Mouse (Mus musculus): ENCODE data around the gene Apobec4.
A peak's percentile ranks its signal among the peaks of the same experiment; 100 is the strongest.
"Not testable (repeated sequence)": the region's sequence is repeated elsewhere in the genome, so short reads cannot be mapped to it uniquely, and the experiment has no call there.

Apobec4 gene

DNA sequence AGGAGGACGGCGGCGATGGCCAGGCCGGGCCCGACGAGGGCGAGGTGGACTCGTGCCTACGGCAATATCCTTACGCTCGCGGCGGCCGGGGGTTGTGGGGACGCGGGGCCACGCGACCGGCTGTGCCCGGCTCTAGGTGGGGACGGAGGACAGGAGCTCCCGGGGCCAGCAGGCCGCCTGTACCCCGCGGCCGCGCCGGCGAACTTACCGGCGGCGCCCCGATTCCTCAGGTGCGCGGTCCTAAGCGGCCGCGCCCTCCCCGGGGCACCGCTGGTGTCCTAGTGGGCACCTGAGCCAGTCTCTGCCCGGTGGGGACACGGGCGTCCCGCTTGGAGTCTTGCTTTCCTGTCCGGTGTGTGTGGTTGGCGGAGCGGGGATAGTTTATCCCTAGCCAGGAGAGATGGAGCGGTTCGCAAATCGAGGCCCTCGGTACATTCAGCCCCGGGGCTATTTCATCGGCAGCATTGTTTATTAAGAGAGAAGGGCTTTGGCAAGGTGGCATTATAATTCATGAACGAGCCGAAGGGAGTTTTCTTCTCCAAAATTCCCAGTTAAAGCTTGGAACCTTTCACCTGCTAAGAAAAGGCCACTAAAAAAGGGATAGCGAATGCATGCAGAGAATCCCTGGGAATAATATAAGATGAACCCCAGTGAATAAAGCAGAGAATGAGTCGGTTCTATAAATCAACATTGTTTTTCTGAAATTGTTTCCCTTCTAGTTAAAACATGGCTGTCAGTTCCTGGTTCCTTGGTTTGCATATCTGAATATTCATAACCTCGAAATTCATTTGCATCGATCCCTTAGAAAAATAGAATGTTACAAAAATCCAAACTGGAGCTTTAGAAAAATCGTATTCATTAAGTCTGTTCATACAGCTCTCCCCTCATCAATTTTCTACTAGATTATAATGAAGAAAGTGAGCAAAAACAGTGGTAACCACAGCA lies 16.7 kb downstream of the Apobec4 start:
- no peak for DNase-seq (ENCODE audit: extremely low spot score)

DNA sequence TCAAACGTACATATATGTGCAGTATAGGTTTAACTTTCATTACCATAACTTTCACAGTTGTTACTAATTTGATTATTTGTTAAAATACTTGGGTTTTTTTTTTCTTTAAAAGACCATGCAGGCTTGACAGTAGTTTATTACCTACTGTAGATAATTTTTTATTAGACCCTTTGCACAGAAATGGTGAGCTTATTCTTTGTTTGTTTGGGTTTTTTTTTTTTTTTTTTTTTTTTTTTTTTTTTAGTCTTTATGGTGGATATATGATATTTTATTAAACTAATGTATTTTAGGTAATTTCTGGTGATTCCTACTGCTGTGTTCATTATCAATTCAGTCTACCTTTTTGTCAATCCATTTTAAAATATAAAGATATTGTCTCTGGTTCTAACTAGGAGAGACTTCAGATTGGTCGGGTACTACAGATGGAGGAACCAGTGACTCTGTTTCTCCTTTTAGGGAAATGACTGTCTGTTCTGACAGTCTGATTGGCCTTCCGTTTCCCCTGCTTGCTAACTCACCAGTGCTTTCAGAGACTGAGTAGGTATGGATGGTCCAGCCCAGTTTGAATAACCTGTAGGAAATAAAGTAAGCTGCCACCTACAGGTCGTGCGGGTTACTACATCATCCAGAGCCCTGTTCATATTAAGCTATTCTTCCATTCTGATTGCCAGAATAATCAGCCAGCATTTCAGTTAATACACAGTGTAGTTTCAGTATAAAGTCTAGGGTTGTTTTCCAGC lies 17.6 kb downstream of the Apobec4 start:
- peak; percentile 77 for DNase-seq (ENCODE audit: extremely low spot score)

GRCm38 (mm10) chr1:152771016-152771415 lies 20.7 kb downstream of the Apobec4 start:
- DNase-seq (ENCODE audit: extremely low spot score): no peak

DNA sequence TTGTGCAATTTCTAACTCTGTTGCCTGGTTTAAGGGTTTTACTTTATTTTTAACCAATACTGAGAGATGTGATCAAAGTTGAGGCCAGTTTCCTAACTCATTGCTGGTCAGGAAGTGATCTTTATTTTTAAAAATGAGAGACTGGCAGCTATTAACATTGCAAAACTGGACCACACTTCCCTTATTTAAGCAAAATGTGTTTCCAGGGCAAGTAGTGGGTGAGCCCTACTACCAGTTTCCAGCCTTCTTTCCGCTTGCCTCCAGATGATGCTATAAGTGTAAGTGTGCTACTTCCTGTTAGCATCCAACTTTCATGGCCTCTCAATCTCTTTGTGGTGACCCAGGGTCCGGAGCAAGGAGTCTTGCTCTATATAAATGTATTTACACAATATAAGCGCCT lies 24.2 kb downstream of the Apobec4 start:
- not testable (repeated sequence) for DNase-seq (ENCODE audit: extremely low spot score)

DNA sequence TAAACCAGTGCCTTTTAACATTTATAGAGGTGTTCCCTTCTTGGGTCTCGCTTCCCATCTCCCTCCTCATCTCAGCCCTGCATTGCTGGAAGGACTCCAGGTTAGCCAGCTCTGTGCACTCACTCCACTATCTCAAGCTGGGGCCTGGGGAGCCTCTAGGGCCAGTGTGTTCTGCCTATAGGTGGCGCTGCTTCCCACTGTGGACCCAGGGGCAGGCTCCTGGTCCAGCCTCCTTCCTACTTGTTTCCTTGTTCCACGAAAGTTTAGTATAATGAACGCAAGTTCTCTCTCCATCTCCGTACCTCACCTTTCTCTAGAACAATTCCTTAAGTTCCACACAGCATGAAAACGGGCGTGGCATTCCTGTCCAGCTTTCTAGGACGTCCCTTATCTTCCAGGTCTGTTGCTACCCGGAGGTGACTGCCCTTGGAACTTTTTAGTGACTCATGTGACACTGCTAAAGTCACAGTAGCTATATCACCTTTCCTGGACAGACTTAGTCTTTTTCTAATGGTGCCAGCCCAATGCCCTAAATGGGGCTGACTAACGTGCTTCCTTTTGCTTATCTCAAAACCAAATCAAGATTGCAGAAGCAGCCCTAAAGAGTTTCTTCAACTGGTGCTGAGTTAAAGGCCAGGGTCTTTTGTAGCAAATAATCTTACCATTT lies 28.9 kb downstream of the Apobec4 start:
- peak; percentile 75 for DNase-seq (ENCODE audit: extremely low spot score)

- no peak for DNase-seq (ENCODE audit: extremely low spot score)
Observed at GRCm38 (mm10) chr1:152784620-152785019, 34.3 kb downstream of the Apobec4 start.

- not testable (repeated sequence) for DNase-seq (ENCODE audit: extremely low spot score)
Observed at GRCm38 (mm10) chr1:152785446-152785845, 35.1 kb downstream of the Apobec4 start.

DNA sequence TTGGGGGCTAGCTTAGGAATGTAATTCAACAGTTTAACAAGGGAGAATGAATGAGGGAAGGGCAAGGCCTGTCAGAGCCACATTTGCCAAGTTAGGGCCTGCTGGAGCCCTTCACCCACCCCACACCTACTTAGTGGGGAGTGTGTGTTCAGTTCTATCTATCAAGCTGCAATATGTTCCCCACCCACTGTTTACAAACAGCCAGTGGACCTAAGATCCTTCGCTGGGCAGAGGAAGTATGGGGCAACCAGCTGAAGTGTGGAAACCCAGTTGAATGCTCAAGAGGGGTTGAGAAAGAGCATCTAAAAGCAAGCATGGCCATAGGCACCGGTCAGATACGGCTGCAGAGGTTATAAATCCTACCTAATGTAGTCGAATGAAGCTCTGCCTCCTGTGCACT lies 36.6 kb downstream of the Apobec4 start:
- DNase-seq (ENCODE audit: extremely low spot score): no peak

DNA sequence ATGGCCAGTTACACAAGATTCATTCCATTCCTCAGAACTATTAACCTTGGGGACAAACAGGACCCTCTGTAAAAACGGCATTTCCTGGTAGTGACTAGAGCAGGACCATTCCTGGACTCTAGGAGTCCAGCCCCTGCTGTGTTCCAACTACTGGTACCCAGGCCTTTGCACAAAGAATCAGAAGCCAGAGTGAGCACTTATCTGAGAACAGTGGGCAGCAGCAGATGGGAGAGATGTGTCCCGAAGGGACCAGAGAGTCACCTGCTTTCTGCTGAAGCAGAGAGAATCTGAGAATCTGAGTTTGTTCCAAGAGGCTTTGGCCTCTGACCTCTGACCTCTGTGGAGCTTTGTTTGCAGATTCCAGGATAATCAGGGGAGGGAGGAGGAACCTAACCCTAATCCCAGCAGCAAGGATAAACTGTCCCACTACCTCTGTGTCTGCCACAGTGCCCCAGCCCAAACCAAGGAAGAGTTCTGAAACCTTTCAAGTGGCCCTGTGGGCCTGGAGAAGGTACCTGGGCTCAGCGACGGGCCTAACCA lies 37.8 kb downstream of the Apobec4 start:
- DNase-seq (ENCODE audit: extremely low spot score): peak; percentile 65

- DNase-seq (ENCODE audit: extremely low spot score): peak; percentile 67
Observed at GRCm38 (mm10) chr1:152790254-152790653, 39.9 kb downstream of the Apobec4 start.

DNA sequence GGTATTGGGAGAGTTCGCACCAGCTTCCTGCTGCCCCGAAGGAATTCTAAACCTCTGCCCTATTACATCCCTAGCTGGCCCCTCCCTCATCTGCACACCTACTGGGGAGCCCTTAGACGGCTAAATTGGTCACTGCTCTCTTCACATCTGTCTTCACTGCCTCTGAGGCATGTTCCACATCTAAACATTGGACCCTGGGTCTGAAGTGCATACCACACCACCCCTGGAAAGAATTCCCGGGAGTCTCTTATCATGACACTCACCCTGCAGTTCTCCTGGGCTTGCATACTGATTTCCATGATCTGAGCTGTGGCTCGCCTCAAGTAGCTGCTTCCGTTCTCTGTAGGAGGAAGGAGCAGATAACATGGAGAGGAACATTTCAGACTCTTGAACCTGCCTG lies 40.5 kb downstream of the Apobec4 start:
- DNase-seq (ENCODE audit: extremely low spot score): no peak

DNA sequence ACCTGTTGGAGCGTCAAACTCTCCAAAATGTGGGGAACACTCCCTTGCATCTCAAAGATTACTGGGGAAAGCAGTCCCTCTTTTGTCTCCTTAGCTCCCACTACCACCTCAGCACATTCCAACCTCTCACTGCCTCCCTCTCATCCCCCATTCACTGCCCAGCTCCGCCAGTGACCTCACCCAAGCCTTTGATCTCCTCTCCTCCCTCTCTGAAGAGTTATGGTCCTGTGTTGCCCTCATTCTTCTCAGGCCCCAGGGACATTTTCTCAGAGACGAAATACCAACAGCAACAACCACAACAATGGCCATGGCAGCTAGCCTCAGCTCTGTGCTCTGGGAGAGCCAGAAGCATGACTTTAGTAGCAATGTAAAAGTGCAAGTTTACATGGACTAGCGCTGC lies 40.9 kb downstream of the Apobec4 start:
- peak; percentile 71 for DNase-seq (ENCODE audit: extremely low spot score)

DNA sequence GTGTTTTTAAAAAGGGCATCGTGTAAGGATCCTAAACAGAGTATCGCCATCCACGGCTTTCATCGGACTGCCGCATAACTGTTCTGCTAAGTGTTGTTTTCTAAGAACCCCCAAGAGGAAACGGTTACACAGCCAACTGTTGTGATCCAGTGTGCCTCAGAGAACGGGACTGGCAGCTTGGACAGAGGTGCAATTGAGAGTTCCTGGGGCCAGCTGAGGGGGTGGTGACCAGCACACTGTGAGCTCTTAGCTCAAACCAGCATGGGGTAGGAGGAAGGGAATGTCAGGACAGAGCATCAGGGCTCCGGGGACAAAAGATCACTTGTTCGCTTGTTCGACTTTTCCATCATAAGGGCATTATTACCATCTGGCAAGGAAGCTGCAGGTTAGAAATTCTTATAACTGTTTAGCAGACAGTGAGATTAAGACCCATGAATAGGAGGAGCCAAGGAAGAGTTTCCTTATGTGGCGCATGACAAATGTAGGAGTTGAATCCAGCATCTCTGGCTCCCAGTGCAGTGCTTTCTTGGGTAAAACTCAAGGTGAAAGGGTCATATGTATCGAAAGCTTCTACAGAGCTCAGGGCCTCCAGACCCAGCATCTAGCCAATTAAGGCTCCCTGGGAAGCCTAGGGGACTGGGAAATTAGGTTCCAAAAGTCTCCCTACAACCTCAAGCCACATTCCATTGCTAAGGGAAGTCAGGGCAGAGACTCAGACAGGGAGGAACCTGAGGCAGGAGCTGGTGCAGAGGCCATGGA lies 42.6 kb downstream of the Apobec4 start:
- DNase-seq (ENCODE audit: extremely low spot score): peak; percentile 51

DNA sequence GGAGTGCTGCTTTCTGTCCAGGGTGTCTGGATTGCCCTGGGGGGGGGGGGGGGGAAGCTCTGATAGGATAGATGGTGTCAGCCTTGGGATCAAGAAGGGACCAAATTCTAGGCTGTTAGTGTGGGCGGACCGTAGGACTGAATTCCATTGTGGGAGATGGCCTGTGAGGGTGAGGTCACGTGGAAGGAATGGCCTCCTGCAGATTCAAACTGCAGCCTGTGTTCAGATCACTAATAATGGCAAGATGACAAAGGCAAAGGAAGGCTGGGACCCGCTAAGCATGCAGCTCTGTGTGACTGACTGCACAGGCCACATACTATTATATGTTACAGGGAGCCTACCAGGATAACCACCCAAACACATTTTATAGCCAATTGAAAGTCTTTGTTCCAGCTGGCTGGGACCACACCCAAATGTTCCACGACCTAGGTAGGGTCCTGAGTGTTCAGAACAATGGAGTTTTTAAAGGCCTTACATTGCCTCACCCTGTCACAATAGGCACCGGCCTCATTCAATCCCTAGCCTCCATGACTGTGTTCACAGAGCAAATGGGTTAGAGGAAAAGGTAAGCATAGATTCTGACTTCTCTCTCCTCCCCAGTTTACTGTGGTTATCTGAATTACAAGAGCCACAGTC lies 43.3 kb downstream of the Apobec4 start:
- DNase-seq (ENCODE audit: extremely low spot score): peak; percentile 60

DNA sequence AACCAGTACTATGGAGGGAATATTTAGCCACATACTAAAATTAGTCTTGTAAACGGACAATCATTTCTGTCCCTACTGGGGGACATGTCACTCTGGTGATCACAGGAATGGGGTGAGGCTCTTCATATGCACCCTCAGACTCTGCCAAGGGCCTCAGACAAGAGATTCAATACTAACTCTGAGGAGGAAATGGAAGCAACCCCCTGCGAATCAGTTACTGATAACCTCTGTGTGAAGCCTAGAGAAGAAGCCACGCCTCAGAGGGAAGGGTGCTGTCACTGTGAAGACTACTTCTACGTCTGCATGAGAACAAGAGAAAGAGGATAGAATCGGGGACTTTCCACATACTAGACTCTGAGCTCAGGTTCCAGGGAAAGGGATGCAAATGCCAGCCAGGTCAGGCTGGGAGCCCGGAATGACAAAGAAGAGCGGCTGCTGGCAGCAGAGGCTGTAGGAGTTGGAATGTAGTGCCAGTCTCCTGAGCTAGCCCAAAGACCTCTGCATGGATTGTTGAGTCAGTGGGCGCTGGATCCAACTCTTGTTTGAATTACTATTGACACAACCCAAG lies 45.4 kb downstream of the Apobec4 start:
- DNase-seq (ENCODE audit: extremely low spot score): no peak

GRCm38 (mm10) chr1:152796683-152797263 lies 46.4 kb downstream of the Apobec4 start:
- DNase-seq (ENCODE audit: extremely low spot score): no peak

- DNase-seq (ENCODE audit: extremely low spot score): no peak
Observed at GRCm38 (mm10) chr1:152798125-152798524, 47.8 kb downstream of the Apobec4 start.

DNA sequence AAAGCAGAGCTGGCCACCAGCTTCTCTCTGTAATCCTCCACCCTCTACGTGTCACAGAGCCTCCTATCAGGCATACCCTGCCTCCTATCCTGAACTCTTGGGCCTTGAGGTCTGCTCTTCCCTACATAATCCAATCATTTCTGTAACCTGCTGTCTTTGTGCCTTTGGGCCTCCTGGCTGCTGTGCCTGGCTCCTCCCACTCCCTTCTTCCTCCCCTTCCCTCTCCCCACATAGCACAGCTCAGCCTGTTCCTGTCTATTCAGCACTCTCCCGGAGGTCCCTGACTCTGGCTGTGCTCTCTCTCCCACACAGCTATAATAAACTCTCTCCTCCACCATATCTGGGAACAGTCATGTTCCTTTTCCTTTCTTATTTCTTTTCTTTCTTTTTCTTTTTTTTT lies 49.5 kb downstream of the Apobec4 start, which contains the start of gene Ncf2:
Gene Ncf2 (plus strand): TSS at position 298 of the 400 bp plus-strand sequence.
- DNase-seq (ENCODE audit: extremely low spot score): no peak

DNA sequence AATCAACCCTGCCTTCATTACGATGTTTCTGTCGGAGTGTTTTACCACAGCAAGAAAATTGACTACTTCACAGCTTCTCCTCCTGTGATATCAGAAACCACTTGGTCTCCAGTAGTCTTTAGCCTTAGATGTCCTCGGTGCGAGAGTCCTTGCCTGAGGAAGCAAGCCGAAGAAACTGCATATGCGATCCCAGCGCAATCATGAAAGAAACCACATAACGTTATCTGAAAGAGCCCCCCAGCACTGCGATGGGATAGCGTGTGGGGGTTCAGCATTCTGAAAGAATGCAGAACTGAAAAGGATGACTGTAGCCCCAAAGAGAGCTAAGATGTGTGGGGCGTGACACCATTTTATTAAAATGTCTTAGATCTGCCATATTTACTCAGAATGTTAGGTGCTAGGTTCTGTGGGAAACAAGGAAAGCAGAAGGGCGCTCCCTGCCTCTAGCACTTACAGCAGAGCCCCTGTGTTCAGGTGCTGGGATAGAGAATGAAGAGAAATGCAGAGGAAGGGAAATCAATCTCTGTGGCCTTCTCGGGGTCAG lies 50.4 kb downstream of the Apobec4 start:
- DNase-seq (ENCODE audit: extremely low spot score): no peak

- DNase-seq (ENCODE audit: extremely low spot score): no peak
Observed at GRCm38 (mm10) chr1:152804907-152805306, 54.6 kb downstream of the Apobec4 start.

All from embryo, embryonic 9.5 days (tissue).